Mouse (Mus musculus) small intestine, adult 2 months (tissue): ENCODE measurements at regions not wholly inside any gene's neighbourhood (a gene's known extent, or its start where the extent isn't known, plus 50 kb on each side); places are given as distances from the start of the nearest gene placed in this dataset.

Source experiments
- CTCF ChIP-seq: fragments of 200-500 bp; IDR thresholded peaks from 2 replicates; pipeline ENCODE4 v1.5.1; 2012; ENCODE audit warnings: low read depth, mild to moderate bottlenecking, control low read depth, inconsistent platforms, low read length, moderate library complexity, mixed read lengths; ENCODE audit not compliant: insufficient replicate concordance, insufficient read length; ENCODE audit errors: extremely low read depth
- POLR2A ChIP-seq: fragments of 200-500 bp; IDR thresholded peaks from 2 replicates; pipeline ENCODE4 v1.6.1; 2012; ENCODE audit warnings: low read depth, mild to moderate bottlenecking, control low read depth, inconsistent platforms, low read length, moderate library complexity

GRCm38 (mm10) chr8:26725521-26725920 is 251.6 kb upstream of the Zfp703 start:
- TF ChIP-seq CTCF (no peak), POLR2A (no peak)
